14 mouse cellular contexts compared by ENCODE assay signal in genomic region chr3:69559975-69560330, GRCm38 (mm10). TPM values are rescaled to one million over a fixed set of nuclear protein-coding genes. Genes with fewer than 3 reads are reported as not detected.
A peak's percentile ranks its signal among the peaks of the same experiment; 100 is the strongest.
DNase-seq lines count a peak whose midpoint lies in the region; ATAC-seq and TF ChIP-seq lines count a peak whose summit lies in the region.
"Had no signal": no experiment of that assay in that cellular context is flagged by ENCODE, and none has a peak within 500 bp of the region (broad histone marks: within the 10 kb centered on the region; RNA-seq: fewer than 3 reads in every experiment).

No protein-coding gene starts in this region.

- H3K9me3 ChIP-seq in CH12.LX (replicated peaks; ENCODE audit: low read length), result no peaks in the 10 kb centered on the region
- H3K9me3 ChIP-seq in liver, embryonic 16.5 days (replicated peaks; ENCODE audit: control insufficient read depth, low read length), result no peaks in the 10 kb centered on the region
- H3K9me3 ChIP-seq: heart, embryonic 15.5 days; kidney, embryonic 15.5 days; limb, embryonic 12.5 days had no signal

- H3K27ac ChIP-seq in CH12.LX (ENCODE audit: insufficient read depth, low read depth), result no peak overlapping the region
- H3K27ac ChIP-seq in liver, embryonic 16.5 days (ENCODE audit: low read length), result no peak overlapping the region
- H3K27ac ChIP-seq: heart, embryonic 15.5 days; kidney, embryonic 15.5 days; limb, embryonic 12.5 days had no signal

- WGBS in liver, embryonic 16.5 days (ENCODE audit: insufficient replicate concordance), result 41% methylated on average over 7 of the region's 7 CpGs

- H3K9ac ChIP-seq in CH12.LX (ENCODE audit: insufficient read depth, low read depth), result no peak overlapping the region
- no peak overlapping the region for H3K9ac ChIP-seq in liver, embryonic 16.5 days (ENCODE audit: low read depth, low read length)
- H3K9ac ChIP-seq: heart, embryonic 15.5 days; kidney, embryonic 15.5 days; limb, embryonic 12.5 days had no signal

- ATAC-seq in liver, embryonic 16.5 days (ENCODE audit: low read depth), result 0 out of 2 replicates have a peak, but pooled peaks have one; percentile 13
- ATAC-seq: forebrain, embryonic 14.5 days; hindbrain, embryonic 16.5 days had no signal

- no peak for TF ChIP-seq EP300 in CH12.LX (IDR thresholded peaks at IDR 0.05; ENCODE audit: low read length)

- no peak for TF ChIP-seq RAD21 in CH12.LX (IDR thresholded peaks at IDR 0.05; ENCODE audit: low read depth, low read length)

- H3K79me2 ChIP-seq in CH12.LX (replicated peaks; ENCODE audit: control insufficient read depth, extremely low read depth, insufficient read depth, poor library complexity, severe bottlenecking), result no peaks in the 10 kb centered on the region

- H3K36me3 ChIP-seq in CH12.LX (replicated peaks in 1 of 2; ENCODE audit: control insufficient read depth in 1 of 2, insufficient read depth in 1 of 2, low read length in 1 of 2), result no peaks in the 10 kb centered on the region
- no peaks in the 10 kb centered on the region for H3K36me3 ChIP-seq in liver, embryonic 16.5 days (ENCODE audit: control insufficient read depth, insufficient read depth)
- H3K36me3 ChIP-seq: heart, embryonic 15.5 days; kidney, embryonic 15.5 days; limb, embryonic 12.5 days had no signal

- DNase-seq in layer of hippocampus, adult 9-11 months, result peak; percentile 45
- no peak for DNase-seq in layer of hippocampus, adult 8-10 months (ENCODE audit: low spot score in 2 of 2)
- DNase-seq in 416B (ENCODE audit: low read depth) (peak; percentile 46), CH12.LX (ENCODE audit: extremely low read depth) (peak; percentile 6)
- DNase-seq in layer of hippocampus, adult 9-10 months (ENCODE audit: low spot score), result no peak
- DNase-seq in kidney, adult 11 months, result no peak
- DNase-seq: cerebellum, postnatal 25 days; lung, postnatal 4 days had no signal

- no peak for TF ChIP-seq POLR2A in CH12.LX (IDR thresholded peaks at IDR 0.05; ENCODE audit: low read depth, low read length)

- in situ Hi-C loops in CH12.LX (cut with MboI; ENCODE audit: low pct_ligation_motif_present, low pct_unique_long_range_greater_than_20kb, low sequenced_read_pairs), result no loop called here

- no peaks in the 10 kb centered on the region for H3K27me3 ChIP-seq in CH12.LX (replicated peaks)
- H3K27me3 ChIP-seq in liver, embryonic 16.5 days (ENCODE audit: control insufficient read depth, insufficient read depth, low read depth, low read length), result no peaks in the 10 kb centered on the region
- H3K27me3 ChIP-seq: heart, embryonic 15.5 days; kidney, embryonic 15.5 days; limb, embryonic 12.5 days had no signal

- H3K4me1 ChIP-seq in CH12.LX (ENCODE audit: control insufficient read depth in 1 of 2, insufficient read depth in 2 of 2), result peaks cover 0 to 5% of the 10 kb centered on the region in 2 experiments; a peak in 1 of 4 replicates
- H3K4me1 ChIP-seq in liver, embryonic 16.5 days (ENCODE audit: control insufficient read depth, low read depth, low read length), result no peaks in the 10 kb centered on the region

- H3K4me2 ChIP-seq in CH12.LX (ENCODE audit: insufficient read depth, low read depth, poor library complexity, severe bottlenecking), result no peak overlapping the region
- no peak overlapping the region for H3K4me2 ChIP-seq in liver, embryonic 16.5 days (ENCODE audit: low read depth, low read length)
- H3K4me2 ChIP-seq: heart, embryonic 15.5 days; kidney, embryonic 15.5 days; limb, embryonic 12.5 days had no signal

- TF ChIP-seq CTCF in CH12.LX (conservative IDR thresholded peaks at IDR 0.05 in 1 of 2, IDR thresholded peaks at IDR 0.05 in 1 of 2; ENCODE audit: low read depth in 2 of 2, low read length in 2 of 2), result no peak

- H3K4me3 ChIP-seq in CH12.LX (replicated peaks in 1 of 3; ENCODE audit: low read depth in 2 of 3, low read length in 2 of 3, poor library complexity in 1 of 3), result no peak overlapping the region
- H3K4me3 ChIP-seq in liver, embryonic 16.5 days (ENCODE audit: low read depth, low read length), result no peak overlapping the region
- H3K4me3 ChIP-seq: heart, embryonic 15.5 days; kidney, embryonic 15.5 days; limb, embryonic 12.5 days had no signal

- dilution Hi-C loops in CH12.LX (cut with MboI; ENCODE audit: extremely low pct_ligation_motif_present, extremely low pct_unique_long_range_greater_than_20kb, low sequenced_read_pairs), result no loop called here

TF ChIP-seq in CH12.LX, 34 proteins besides CTCF, POLR2A, EP300 and RAD21:
- TF ChIP-seq ELF1 (IDR thresholded peaks at IDR 0.05; ENCODE audit: low read depth, low read length) (no peak), GABPA (IDR thresholded peaks at IDR 0.05; ENCODE audit: insufficient replicate concordance, low read depth, low read length) (no peak), ZKSCAN1 (IDR thresholded peaks at IDR 0.05; ENCODE audit: borderline replicate concordance, low read depth, low read length) (no peak), ZC3H11A (IDR thresholded peaks at IDR 0.05; ENCODE audit: low read depth, low read length) (no peak), MXI1 (IDR thresholded peaks at IDR 0.05; ENCODE audit: low read depth, low read length) (no peak), MAFK (IDR thresholded peaks at IDR 0.05; ENCODE audit: insufficient replicate concordance, low read length) (no peak), USF1 (IDR thresholded peaks at IDR 0.05; ENCODE audit: low read depth, low read length) (no peak), NRF1 (IDR thresholded peaks at IDR 0.05; ENCODE audit: low read depth, low read length) (no peak)

RNA-seq across cellular contexts. Expression of gene B3galnt1, which starts 38.8 kb away (rescaled TPM):
- 10 to 100 TPM; 41.6 to 44.5 (median 42.1) TPM for total RNA-seq in layer of hippocampus, adult 8-10 months (2022)
- total RNA-seq in CH12.LX (2012; rRNA removed), result 0.08 TPM in 2 replicates
- total RNA-seq in CH12.LX (2014; rRNA removed), result not detected in 2 replicates
- polyA plus RNA-seq in CH12.LX (2012; ENCODE audit: insufficient read length, low read depth), result not detected in 2 replicates
- 4.3 and 4.5 TPM in 2 replicates for polyA plus RNA-seq in liver, embryonic 16.5 days (2015; fragmentation: Nextera tagmentation; extraction: Ambion mirVana)

Comparison
In these comparisons a context has a peak if more than half of its experiments do, and no peak if none do; other contexts are left out.
1. DNase-seq: peak in layer of hippocampus, adult 9-11 months (single experiment), 416B (single experiment) and CH12.LX (single experiment); none in layer of hippocampus, adult 8-10 months (0 of 2), layer of hippocampus, adult 9-10 months (single experiment) and kidney, adult 11 months (single experiment).
2. RNA of gene B3galnt1, which starts 38.8 kb away (total RNA-seq): 41.6 to 44.5 TPM in layer of hippocampus, adult 8-10 months; 0.08 TPM in CH12.LX; every median in the first group is over 10 times any median in the second.